Mouse (Mus musculus): ENCODE data around the gene Fam102a. TPM values are rescaled to one million over a fixed set of nuclear protein-coding genes. Genes with fewer than 3 reads are reported as not detected.

Fam102a gene
- total and polyA plus RNA-seq, 2 experiments from 2014 or later = 8.2 to 25.4 TPM

- Histone ChIP-seq H3K9ac (replicated peaks; ENCODE audit: low read length) (no peak overlapping the region; the same call in 1 of the 2 replicates), H3K27ac (0 out of 2 replicates have a peak overlapping the region, but pooled peaks have one; percentile 20), H3K4me1 (ENCODE audit: insufficient read depth, low read length) (no peaks in the 10 kb centered on the region; the same call in 1 of the 2 replicates), H3K27me3 (ENCODE audit: insufficient read depth, low read length) (no peaks in the 10 kb centered on the region), H3K4me2 (ENCODE audit: low read depth, low read length) (peak overlapping the region; percentile 54), H3K4me3 (ENCODE audit: low read length) (peak overlapping the region; percentile 21), H3K9me3 (ENCODE audit: low read length) (no peaks in the 10 kb centered on the region), H3K36me3 (ENCODE audit: insufficient read depth, low read length) (no peaks in the 10 kb centered on the region)
- peak; percentile 85 for DNase-seq (ENCODE audit: low spot score)
- 0 out of 2 replicates have a peak, but pooled peaks have one; percentile 34 for ATAC-seq
- WGBS = under 1% methylated on average over 11 of the region's 11 CpGs
- TF ChIP-seq CTCF (IDR thresholded peaks at IDR 0.05; ENCODE audit: low read depth) = peak; percentile 95
These were observed 67.5 kb downstream of the Fam102a start for GRCm38 (mm10) chr2:32602600-32603054.

DNA sequence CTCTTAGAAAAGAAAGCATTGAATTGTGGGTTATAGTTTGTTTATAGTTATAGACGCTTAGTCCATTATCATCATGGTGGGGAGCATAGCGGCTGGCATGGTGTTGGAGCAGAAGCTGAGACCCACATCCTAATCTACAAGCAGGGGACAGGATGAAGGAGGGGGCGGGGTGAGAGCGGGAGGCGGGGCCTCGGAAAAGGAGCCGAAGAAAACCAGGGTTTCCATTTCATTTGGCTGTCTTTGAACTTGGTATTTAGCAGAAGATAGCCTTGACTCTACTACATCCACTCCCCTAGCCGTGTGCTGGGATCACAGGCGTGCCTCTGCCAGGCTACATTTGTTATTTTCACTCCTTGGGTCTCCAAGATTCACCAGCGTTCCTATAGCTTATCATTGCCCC lies 69.5 kb downstream of the Fam102a start:
- Histone ChIP-seq H3K9me3 (ENCODE audit: low read length) (no peaks in the 10 kb centered on the region), H3K9ac (replicated peaks; ENCODE audit: low read length) (no peak overlapping the region), H3K27ac (no peak overlapping the region), H3K36me3 (ENCODE audit: insufficient read depth, low read length) (no peaks in the 10 kb centered on the region), H3K4me1 (ENCODE audit: insufficient read depth, low read length) (peaks cover 5% of the 10 kb centered on the region; the same call in 1 of the 2 replicates), H3K27me3 (ENCODE audit: insufficient read depth, low read length) (no peaks in the 10 kb centered on the region), H3K4me3 (ENCODE audit: low read length) (no peak overlapping the region), H3K4me2 (ENCODE audit: low read depth, low read length) (no peak overlapping the region)
- no peak for TF ChIP-seq CTCF (IDR thresholded peaks at IDR 0.05; ENCODE audit: low read depth)
- ATAC-seq (no peak), DNase-seq (ENCODE audit: low spot score) (no peak)
- 47% methylated on average over 10 of the region's 10 CpGs for WGBS

GRCm38 (mm10) chr2:32606161-32607142 lies 71.3 kb downstream of the Fam102a start:
- Histone ChIP-seq H3K9me3 (ENCODE audit: low read length) (no peaks in the 10 kb centered on the region), H3K4me1 (ENCODE audit: insufficient read depth, low read length) (peaks cover 5% of the 10 kb centered on the region; the same call in 1 of the 2 replicates), H3K27me3 (ENCODE audit: insufficient read depth, low read length) (no peaks in the 10 kb centered on the region), H3K4me2 (ENCODE audit: low read depth, low read length) (peak overlapping the region; percentile 64), H3K36me3 (ENCODE audit: insufficient read depth, low read length) (no peaks in the 10 kb centered on the region), H3K9ac (replicated peaks; ENCODE audit: low read length) (peak overlapping the region; percentile 66), H3K27ac (no peak overlapping the region), H3K4me3 (ENCODE audit: low read length) (peak overlapping the region; percentile 61)
- WGBS = 13% methylated on average over 45 of the region's 55 CpGs
- peak; percentile 91 for DNase-seq (ENCODE audit: low spot score)
- peak; percentile 84 for ATAC-seq
- TF ChIP-seq CTCF (IDR thresholded peaks at IDR 0.05; ENCODE audit: low read depth) = peak; percentile 78

DNA sequence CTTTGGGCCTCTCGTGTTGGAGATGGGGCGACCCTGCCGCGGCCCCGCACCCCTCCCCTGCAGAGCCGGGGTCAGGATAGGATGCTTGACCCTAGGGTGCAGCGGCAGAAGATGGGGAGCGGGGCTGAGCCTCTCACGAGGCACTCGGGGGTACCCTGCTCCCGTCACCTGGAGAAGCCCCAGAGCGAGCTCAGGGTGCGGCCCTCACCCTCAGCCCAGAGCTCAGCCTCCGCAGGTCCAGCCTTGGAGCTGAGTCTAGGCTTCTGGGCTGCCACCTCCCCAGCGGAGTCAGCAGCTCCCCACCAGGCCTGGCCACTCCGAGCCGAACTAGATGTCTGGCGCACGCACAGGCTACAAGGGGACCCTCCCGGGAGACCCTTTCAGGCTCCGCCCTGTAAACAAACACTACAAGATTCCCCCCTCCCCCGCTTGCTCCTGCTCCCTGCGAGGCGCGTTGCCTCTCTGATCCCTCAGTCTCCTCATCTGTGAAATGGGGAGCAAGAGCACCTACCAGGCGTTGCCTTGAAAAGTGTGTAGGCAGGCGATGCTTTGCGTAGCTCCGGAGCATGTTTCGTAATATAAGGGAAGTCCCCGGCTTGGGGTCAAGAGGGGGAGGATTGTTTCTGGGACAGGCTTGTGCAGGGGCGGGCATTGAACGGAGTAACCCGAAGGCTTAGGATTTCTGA lies 72.3 kb downstream of the Fam102a start:
- Histone ChIP-seq H3K27me3 (ENCODE audit: insufficient read depth, low read length) (no peaks in the 10 kb centered on the region), H3K4me2 (ENCODE audit: low read depth, low read length) (peak overlapping the region; percentile 64), H3K4me1 (ENCODE audit: insufficient read depth, low read length) (peaks cover 5% of the 10 kb centered on the region; the same call in 1 of the 2 replicates), H3K27ac (no peak overlapping the region), H3K9ac (replicated peaks; ENCODE audit: low read length) (peak overlapping the region; percentile 66), H3K36me3 (ENCODE audit: insufficient read depth, low read length) (peaks cover 3% of the 10 kb centered on the region; the same call in 1 of the 2 replicates), H3K4me3 (ENCODE audit: low read length) (peak overlapping the region; percentile 61), H3K9me3 (ENCODE audit: low read length) (no peaks in the 10 kb centered on the region)
- WGBS = 6% methylated on average over 34 of the region's 34 CpGs
- DNase-seq (ENCODE audit: low spot score) = peak; percentile 58
- ATAC-seq = peak; percentile 25
- TF ChIP-seq CTCF (IDR thresholded peaks at IDR 0.05; ENCODE audit: low read depth) = no peak

- ATAC-seq (peak; percentile 62), DNase-seq (ENCODE audit: low spot score) (peak; percentile 59)
- peak overlapping the region; percentile 61 for H3K4me3 ChIP-seq (ENCODE audit: low read length)
- H3K36me3 ChIP-seq (ENCODE audit: insufficient read depth, low read length) = peaks cover 3% of the 10 kb centered on the region; the same call in 1 of the 2 replicates
- H3K4me2 ChIP-seq (ENCODE audit: low read depth, low read length) = peak overlapping the region; percentile 64
- H3K27me3 ChIP-seq (ENCODE audit: insufficient read depth, low read length) = no peaks in the 10 kb centered on the region
- H3K9me3 ChIP-seq (ENCODE audit: low read length) = no peaks in the 10 kb centered on the region
- no peak overlapping the region for H3K9ac ChIP-seq (replicated peaks; ENCODE audit: low read length)
- 13% methylated on average over 25 of the region's 25 CpGs for WGBS
- H3K4me1 ChIP-seq (ENCODE audit: insufficient read depth, low read length) = 0 out of 2 replicates have a peak, but pooled peaks cover 5% of the 10 kb centered on the region
- peak; percentile 26 for TF ChIP-seq CTCF (IDR thresholded peaks at IDR 0.05; ENCODE audit: low read depth)
- no peak overlapping the region for H3K27ac ChIP-seq
These were observed 73.1 kb downstream of the Fam102a start for GRCm38 (mm10) chr2:32608141-32608777.
